24 mouse cellular contexts compared by ENCODE assay signal in the genomic region with DNA sequence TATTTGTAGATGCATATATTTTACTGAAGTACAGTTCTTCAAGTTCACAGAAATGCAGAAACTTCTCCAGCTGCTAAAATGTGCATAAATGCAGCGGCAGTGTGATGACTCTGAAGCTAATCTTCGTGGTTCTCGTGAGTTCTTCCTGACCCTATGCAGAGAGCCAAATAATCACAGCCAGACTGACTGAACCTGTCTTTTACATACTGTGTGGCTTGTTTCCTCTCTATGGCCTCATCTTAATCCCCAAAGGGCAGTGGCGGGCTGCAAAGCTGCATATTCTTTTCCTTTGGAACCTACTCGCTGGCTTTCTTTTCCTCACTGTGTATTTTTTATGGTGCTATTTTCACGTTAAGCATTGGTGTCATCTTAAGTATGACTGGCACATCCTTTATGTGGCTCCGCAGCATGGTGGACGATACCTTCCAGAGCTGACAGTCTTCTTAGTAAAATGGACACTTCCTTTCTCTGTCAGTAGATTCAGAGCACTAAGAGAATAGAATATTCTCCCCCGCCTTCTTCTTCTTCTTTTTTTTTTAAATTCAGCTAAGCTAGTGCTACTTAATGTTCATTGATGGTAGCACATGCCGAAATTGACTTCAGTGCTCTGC.
"Had no signal": no experiment of that assay in that cellular context is flagged by ENCODE, and none has a peak within 500 bp of the region (broad histone marks: within the 10 kb centered on the region; RNA-seq: fewer than 3 reads in every experiment).

No protein-coding gene starts in this region.

- H3K27ac ChIP-seq: heart, adult 2 months; hindbrain, embryonic 13.5 days; hindbrain, embryonic 15.5 days; hindbrain, postnatal 0 days; kidney, embryonic 15.5 days; kidney, postnatal 0 days; left cerebral cortex, adult 2 months; limb, embryonic 10.5 days; limb, embryonic 12.5 days had no signal

- H3K4me1 ChIP-seq: heart, embryonic 12.5 days; hindbrain, embryonic 15.5 days; kidney, embryonic 15.5 days; limb, embryonic 10.5 days; limb, embryonic 12.5 days had no signal

- H3K4me3 ChIP-seq: heart, adult 2 months; heart, embryonic 12.5 days; hindbrain, embryonic 13.5 days; hindbrain, embryonic 15.5 days; kidney, embryonic 15.5 days; left cerebral cortex, adult 2 months; limb, embryonic 10.5 days; limb, embryonic 12.5 days had no signal

- H3K9me3 ChIP-seq: heart, embryonic 12.5 days; hindbrain, embryonic 13.5 days; hindbrain, embryonic 15.5 days; kidney, embryonic 15.5 days; limb, embryonic 10.5 days; limb, embryonic 12.5 days had no signal

- H3K27me3 ChIP-seq: heart, embryonic 12.5 days; hindbrain, embryonic 13.5 days; hindbrain, embryonic 15.5 days; kidney, embryonic 15.5 days; limb, embryonic 12.5 days had no signal

- ATAC-seq: forebrain, embryonic 16.5 days; hindbrain, postnatal 0 days; intestine, embryonic 16.5 days had no signal

- H3K9ac ChIP-seq: heart, embryonic 12.5 days; hindbrain, embryonic 13.5 days; hindbrain, embryonic 15.5 days; kidney, embryonic 15.5 days; limb, embryonic 12.5 days had no signal

- H3K4me2 ChIP-seq: heart, embryonic 12.5 days; hindbrain, embryonic 13.5 days; hindbrain, embryonic 15.5 days; kidney, embryonic 15.5 days; limb, embryonic 12.5 days had no signal

- H3K36me3 ChIP-seq: heart, embryonic 12.5 days; hindbrain, embryonic 13.5 days; hindbrain, embryonic 15.5 days; kidney, embryonic 15.5 days; limb, embryonic 10.5 days; limb, embryonic 12.5 days had no signal

- DNase-seq: gastrocnemius, postnatal 14 days; gastrocnemius, postnatal 36 days; heart, adult 11 months; heart, adult 2 months; heart, postnatal 14 days; heart, postnatal 36 days; kidney, adult 11 months; kidney, adult 2 months; kidney, adult 9 months; kidney, postnatal 14 days; kidney, postnatal 36 days; layer of hippocampus, adult 9-11 months; liver had no signal
